In the genomic region with DNA sequence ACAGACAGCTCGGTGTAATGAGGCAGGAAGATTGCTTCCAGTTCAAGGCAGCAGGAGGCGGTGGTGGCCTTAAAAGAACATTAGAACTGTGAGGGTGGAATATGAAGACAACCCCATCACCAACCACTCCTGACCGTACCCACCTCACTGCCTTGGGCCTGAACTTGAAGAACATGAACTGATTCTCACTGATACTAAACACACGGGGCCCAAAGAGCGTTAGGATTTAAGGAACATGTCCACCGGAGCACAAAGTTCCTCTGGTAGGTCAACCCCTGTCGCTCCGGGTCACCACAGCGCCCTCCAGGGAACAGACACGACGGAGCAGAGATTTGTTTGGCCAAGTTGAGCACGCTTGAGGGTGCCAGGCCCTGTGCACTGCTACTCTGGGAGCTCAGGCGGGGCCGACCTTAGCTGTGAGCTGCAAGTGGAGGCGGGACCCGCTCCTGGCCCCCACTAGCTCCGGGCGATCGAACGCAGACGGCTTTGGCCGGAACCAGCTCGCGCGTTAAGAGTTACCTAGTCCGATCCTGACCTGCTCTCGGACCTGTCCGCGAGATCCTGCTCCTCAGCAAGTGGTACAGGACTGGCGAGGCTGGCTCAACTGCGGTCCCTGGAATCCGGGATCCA, we compare ENCODE assay signal across 8 mouse cellular contexts. TPM values are rescaled to one million over a fixed set of nuclear protein-coding genes. Genes with fewer than 3 reads are reported as not detected.
DNase-seq lines count a peak whose midpoint lies in the region; ATAC-seq lines count a peak whose summit lies in the region.

No protein-coding gene starts in this region.

- peak overlapping the region; percentile 84 for H3K27ac ChIP-seq in forebrain, embryonic 15.5 days (replicated peaks)
- peak overlapping the region; percentile 73 for H3K27ac ChIP-seq in hindbrain, embryonic 16.5 days (ENCODE audit: low read depth, low read length)
- peak overlapping the region; percentile 78 for H3K27ac ChIP-seq in liver, embryonic 15.5 days (replicated peaks)
- no peak overlapping the region for H3K27ac ChIP-seq in neural tube, embryonic 12.5 days

- WGBS in forebrain, embryonic 15.5 days = under 1% methylated on average over 32 of the region's 32 CpGs
- 1% methylated on average over 32 of the region's 32 CpGs for WGBS in hindbrain, embryonic 16.5 days
- under 1% methylated on average over 32 of the region's 32 CpGs for WGBS in liver, embryonic 15.5 days (ENCODE audit: insufficient replicate concordance)
- WGBS in neural tube, embryonic 12.5 days = under 1% methylated on average over 32 of the region's 32 CpGs

- H3K4me3 ChIP-seq in forebrain, embryonic 15.5 days = peak overlapping the region; percentile 64
- peak overlapping the region; percentile 64 for H3K4me3 ChIP-seq in hindbrain, embryonic 16.5 days (ENCODE audit: low read length)
- H3K4me3 ChIP-seq in liver, embryonic 15.5 days (replicated peaks) = peak overlapping the region; percentile 71
- peak overlapping the region; percentile 60 for H3K4me3 ChIP-seq in neural tube, embryonic 12.5 days

- peak overlapping the region; percentile 80 for H3K9ac ChIP-seq in forebrain, embryonic 15.5 days (replicated peaks)
- H3K9ac ChIP-seq in hindbrain, embryonic 16.5 days (ENCODE audit: low read depth, low read length) = peak overlapping the region; percentile 72
- H3K9ac ChIP-seq in liver, embryonic 15.5 days = peak overlapping the region; percentile 63
- H3K9ac ChIP-seq in neural tube, embryonic 12.5 days = peak overlapping the region; percentile 54

- peak overlapping the region; percentile 78 for H3K4me2 ChIP-seq in forebrain, embryonic 15.5 days (replicated peaks)
- H3K4me2 ChIP-seq in hindbrain, embryonic 16.5 days (ENCODE audit: low read length) = peak overlapping the region; percentile 78
- peak overlapping the region; percentile 98 for H3K4me2 ChIP-seq in liver, embryonic 15.5 days
- peak overlapping the region; percentile 73 for H3K4me2 ChIP-seq in neural tube, embryonic 12.5 days (replicated peaks)

- no peaks in the 10 kb centered on the region for H3K9me3 ChIP-seq in forebrain, embryonic 15.5 days
- H3K9me3 ChIP-seq in hindbrain, embryonic 16.5 days (ENCODE audit: control insufficient read depth, low read length) = no peaks in the 10 kb centered on the region
- no peaks in the 10 kb centered on the region for H3K9me3 ChIP-seq in liver, embryonic 15.5 days (replicated peaks)
- H3K9me3 ChIP-seq in neural tube, embryonic 12.5 days = no peaks in the 10 kb centered on the region

- peak; percentile 76 for DNase-seq in layer of hippocampus, adult 11-12 months (ENCODE audit: low spot score)
- no peak for DNase-seq in layer of hippocampus, adult 8-10 months (ENCODE audit: low spot score in 2 of 2)
- DNase-seq in adrenal gland, adult 8-10 months = peak; percentile 79
- peak; percentile 73 for DNase-seq in thymus, postnatal 4 days

- H3K36me3 ChIP-seq in forebrain, embryonic 15.5 days = no peaks in the 10 kb centered on the region
- H3K36me3 ChIP-seq in hindbrain, embryonic 16.5 days (ENCODE audit: control insufficient read depth, insufficient read depth, low read length) = no peaks in the 10 kb centered on the region
- no peaks in the 10 kb centered on the region for H3K36me3 ChIP-seq in liver, embryonic 15.5 days (replicated peaks)
- no peaks in the 10 kb centered on the region for H3K36me3 ChIP-seq in neural tube, embryonic 12.5 days

- peaks cover 18% of the 10 kb centered on the region for H3K4me1 ChIP-seq in forebrain, embryonic 15.5 days
- H3K4me1 ChIP-seq in hindbrain, embryonic 16.5 days (ENCODE audit: control insufficient read depth, insufficient read depth, low read depth, low read length) = peaks cover 10% of the 10 kb centered on the region
- peaks cover 54% of the 10 kb centered on the region for H3K4me1 ChIP-seq in liver, embryonic 15.5 days (replicated peaks)
- no peaks in the 10 kb centered on the region; the same call in 1 of the 2 replicates for H3K4me1 ChIP-seq in neural tube, embryonic 12.5 days

- H3K27me3 ChIP-seq in forebrain, embryonic 15.5 days = no peaks in the 10 kb centered on the region
- H3K27me3 ChIP-seq in hindbrain, embryonic 16.5 days (replicated peaks; ENCODE audit: control insufficient read depth, insufficient read depth, low read length) = no peaks in the 10 kb centered on the region
- H3K27me3 ChIP-seq in liver, embryonic 15.5 days = no peaks in the 10 kb centered on the region
- no peaks in the 10 kb centered on the region for H3K27me3 ChIP-seq in neural tube, embryonic 12.5 days (replicated peaks)

- peak; percentile 88 for ATAC-seq in forebrain, embryonic 15.5 days (replicated peaks)
- peak; percentile 29 for ATAC-seq in hindbrain, embryonic 16.5 days
- peak; percentile 70 for ATAC-seq in liver, embryonic 15.5 days (ENCODE audit: insufficient read depth)
- peak; percentile 87 for ATAC-seq in neural tube, embryonic 12.5 days (ENCODE audit: low FRiP score, low read depth)

RNA-seq across cellular contexts. Expression of gene Fam234a, which starts 0.5 kb away (rescaled TPM):
- 10 to 100 TPM; 19.4 to 25.6 (median 21.6) TPM for total RNA-seq in layer of hippocampus, adult 8-10 months (2022)
- 100 to 1,000 TPM; 108 to 126 (median 119) TPM for total RNA-seq in adrenal gland, adult 8-10 months (2022)
- 23.3 and 27.8 TPM in 2 replicates for polyA plus RNA-seq in forebrain, embryonic 15.5 days (2015; fragmentation: Nextera tagmentation; extraction: Ambion mirVana)
- 35.9 and 39.5 TPM in 2 replicates for polyA plus RNA-seq in hindbrain, embryonic 16.5 days (2015; fragmentation: Nextera tagmentation; extraction: Ambion mirVana)
- 16.4 and 18.3 TPM in 2 replicates for polyA plus RNA-seq in liver, embryonic 15.5 days (2015; fragmentation: Nextera tagmentation; extraction: Ambion mirVana)
- polyA plus RNA-seq in neural tube, embryonic 12.5 days (2016; fragmentation: Nextera tagmentation; extraction: Ambion mirVana) = 28.6 and 29.9 TPM in 2 replicates

RNA-seq across cellular contexts. Expression of gene Luc7l, which starts 9.1 kb away (rescaled TPM):
- 10 to 100 TPM; 70.6 to 97.4 (median 89.0) TPM for total RNA-seq in layer of hippocampus, adult 8-10 months (2022)
- 10 to 100 TPM; 52.9 to 90.2 (median 70.1) TPM for total RNA-seq in adrenal gland, adult 8-10 months (2022)
- 122 and 123 TPM in 2 replicates for polyA plus RNA-seq in forebrain, embryonic 15.5 days (2015; fragmentation: Nextera tagmentation; extraction: Ambion mirVana)
- 87.0 and 99.9 TPM in 2 replicates for polyA plus RNA-seq in hindbrain, embryonic 16.5 days (2015; fragmentation: Nextera tagmentation; extraction: Ambion mirVana)
- 28.9 and 29.0 TPM in 2 replicates for polyA plus RNA-seq in liver, embryonic 15.5 days (2015; fragmentation: Nextera tagmentation; extraction: Ambion mirVana)
- 141 and 146 TPM in 2 replicates for polyA plus RNA-seq in neural tube, embryonic 12.5 days (2016; fragmentation: Nextera tagmentation; extraction: Ambion mirVana)

RNA-seq across cellular contexts. Expression of gene Arhgdig, which starts 36.0 kb away (rescaled TPM):
- total RNA-seq in layer of hippocampus, adult 8-10 months (2022) = 10 to 100 TPM; 59.6 to 69.7 (median 67.6) TPM
- total RNA-seq in adrenal gland, adult 8-10 months (2022) = 10 to 100 TPM; 14.5 to 30.7 (median 20.6) TPM
- 39.9 and 40.3 TPM in 2 replicates for polyA plus RNA-seq in forebrain, embryonic 15.5 days (2015; fragmentation: Nextera tagmentation; extraction: Ambion mirVana)
- polyA plus RNA-seq in hindbrain, embryonic 16.5 days (2015; fragmentation: Nextera tagmentation; extraction: Ambion mirVana) = 215 and 262 TPM in 2 replicates
- 14.4 and 15.3 TPM in 2 replicates for polyA plus RNA-seq in liver, embryonic 15.5 days (2015; fragmentation: Nextera tagmentation; extraction: Ambion mirVana)
- 37.6 and 45.2 TPM in 2 replicates for polyA plus RNA-seq in neural tube, embryonic 12.5 days (2016; fragmentation: Nextera tagmentation; extraction: Ambion mirVana)

RNA-seq across cellular contexts. Expression of gene Rgs11, which starts 40.8 kb away (rescaled TPM):
- total RNA-seq in layer of hippocampus, adult 8-10 months (2022) = 10 to 100 TPM; 45.4 to 61.8 (median 55.1) TPM
- 100 to 1,000 TPM in 2 of 4 experiments, 10 to 100 TPM in 2; 47.1 to 158 (median 93.6) TPM for total RNA-seq in adrenal gland, adult 8-10 months (2022)
- polyA plus RNA-seq in forebrain, embryonic 15.5 days (2015; fragmentation: Nextera tagmentation; extraction: Ambion mirVana) = 4.1 and 6.1 TPM in 2 replicates
- 23.8 and 24.3 TPM in 2 replicates for polyA plus RNA-seq in hindbrain, embryonic 16.5 days (2015; fragmentation: Nextera tagmentation; extraction: Ambion mirVana)
- polyA plus RNA-seq in liver, embryonic 15.5 days (2015; fragmentation: Nextera tagmentation; extraction: Ambion mirVana) = 0.24 and 0.36 TPM in 2 replicates
- polyA plus RNA-seq in neural tube, embryonic 12.5 days (2016; fragmentation: Nextera tagmentation; extraction: Ambion mirVana) = 6.0 and 6.3 TPM in 2 replicates

RNA-seq across cellular contexts. Expression of gene Pdia2, which starts 44.7 kb away (rescaled TPM):
- under 1 TPM in 2 of 4 experiments, not detected in 2; 0.32 to 0.54 TPM for total RNA-seq in layer of hippocampus, adult 8-10 months (2022)
- 1 to 10 TPM; 1.8 to 3.7 (median 2.4) TPM for total RNA-seq in adrenal gland, adult 8-10 months (2022)
- 0.19 TPM in 1 of 2 replicates, not detected in the other for polyA plus RNA-seq in forebrain, embryonic 15.5 days (2015; fragmentation: Nextera tagmentation; extraction: Ambion mirVana)
- 0.14 TPM in 1 of 2 replicates, not detected in the other for polyA plus RNA-seq in hindbrain, embryonic 16.5 days (2015; fragmentation: Nextera tagmentation; extraction: Ambion mirVana)
- polyA plus RNA-seq in liver, embryonic 15.5 days (2015; fragmentation: Nextera tagmentation; extraction: Ambion mirVana) = 72.3 and 75.1 TPM in 2 replicates
- polyA plus RNA-seq in neural tube, embryonic 12.5 days (2016; fragmentation: Nextera tagmentation; extraction: Ambion mirVana) = 0.15 and 0.60 TPM in 2 replicates

Comparison
In these comparisons a context has a peak if more than half of its experiments do, and no peak if none do; other contexts are left out.
1. DNase-seq: peak in layer of hippocampus, adult 11-12 months (single experiment), adrenal gland, adult 8-10 months (single experiment) and thymus, postnatal 4 days (single experiment); none in layer of hippocampus, adult 8-10 months (0 of 2).
2. ATAC-seq: peak in every context shown above with its lines; median percentile 88 in forebrain, embryonic 15.5 days; 87 in neural tube, embryonic 12.5 days; 70 in liver, embryonic 15.5 days; 29 in hindbrain, embryonic 16.5 days.
3. Peak in every context shown above with its lines, with median percentiles within 50 percentile points of each other: H3K4me2 ChIP-seq, H3K4me3 ChIP-seq and H3K9ac ChIP-seq.